Mouse (Mus musculus) lung, adult 2 months (tissue): ENCODE data around the gene Rgp1.

Source experiments
- CTCF ChIP-seq: fragments of 200-500 bp; IDR thresholded peaks from 2 replicates; pipeline ENCODE4 v1.5.1; 2011; ENCODE audit warnings: mild to moderate bottlenecking, low read length, control low read depth; ENCODE audit not compliant: insufficient read depth
- POLR2A ChIP-seq: fragments of 200-500 bp; IDR thresholded peaks from 2 replicates; pipeline ENCODE4 v1.6.1; 2011; ENCODE audit warnings: low read depth, mild to moderate bottlenecking, control low read depth, low read length, borderline replicate concordance; ENCODE audit errors: extremely low read depth

DNA sequence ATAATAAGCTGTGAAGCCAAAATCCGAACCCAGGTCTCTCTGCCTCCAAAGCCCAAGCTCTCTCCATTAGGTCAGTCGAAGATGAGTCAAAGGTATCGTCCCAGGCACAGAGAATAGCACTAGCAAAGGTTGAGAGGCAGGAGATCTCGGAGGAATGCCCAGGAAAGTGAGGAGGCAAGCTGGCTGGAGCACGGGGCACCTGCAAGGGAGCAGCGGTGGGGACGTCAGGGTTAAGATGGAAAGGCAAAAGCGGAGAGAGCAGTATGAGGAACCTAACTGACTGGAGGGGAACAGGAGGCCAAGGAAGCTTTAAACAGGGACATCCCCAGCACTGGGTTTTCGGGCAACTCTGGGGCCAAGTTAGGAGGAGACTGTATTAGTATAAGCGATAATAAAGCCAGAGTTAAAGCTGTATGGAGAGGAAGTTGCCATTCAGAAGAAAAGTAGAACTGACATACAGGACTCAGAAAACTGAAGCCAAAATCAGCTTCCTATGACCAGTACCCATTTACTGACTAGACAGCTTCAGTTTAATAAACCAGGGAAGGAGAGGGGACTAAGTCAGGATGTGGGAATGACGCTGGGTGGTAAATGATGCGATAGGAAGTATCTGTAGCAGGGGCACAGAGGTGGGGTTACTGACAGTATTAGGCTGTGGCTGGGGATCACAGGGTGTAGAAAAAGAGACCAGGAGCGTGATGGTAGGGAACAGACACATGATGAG lies 18.8 kb upstream of the Rgp1 start:
- no peak for TF ChIP-seq CTCF
- TF ChIP-seq POLR2A = no peak
